Mouse (Mus musculus): ENCODE measurements around the gene Lbx1.

Lbx1 gene

GRCm38 (mm10) chr19:45235766-45236362, at the start of gene Lbx1:
TSS of gene Lbx1 (minus strand) at chr19:45235812.
- no peak for DNase-seq (ENCODE audit: low spot score in 2 of 2)

GRCm38 (mm10) chr19:45283302-45283701, 47.7 kb upstream of the Lbx1 start:
- peak; percentile 21 to 69 for DNase-seq (ENCODE audit: low spot score in 2 of 2)

GRCm38 (mm10) chr19:45276196-45276595, 40.6 kb upstream of the Lbx1 start:
- no peak for DNase-seq (ENCODE audit: low spot score in 2 of 2)

GRCm38 (mm10) chr19:45271986-45272385, 36.4 kb upstream of the Lbx1 start:
- DNase-seq (ENCODE audit: low spot score in 2 of 2): no peak

GRCm38 (mm10) chr19:45262995-45263394, 27.4 kb upstream of the Lbx1 start:
- no peak for DNase-seq (ENCODE audit: low spot score in 2 of 2)

- DNase-seq (ENCODE audit: low spot score in 2 of 2): no peak
Observed at GRCm38 (mm10) chr19:45257414-45258326, 22.1 kb upstream of the Lbx1 start.

GRCm38 (mm10) chr19:45254806-45255205, 19.2 kb upstream of the Lbx1 start:
- no peak for DNase-seq (ENCODE audit: low spot score in 2 of 2)

- no peak for DNase-seq (ENCODE audit: low spot score in 2 of 2)
Observed at GRCm38 (mm10) chr19:45252436-45252835, 16.8 kb upstream of the Lbx1 start.

- no peak for DNase-seq (ENCODE audit: low spot score in 2 of 2)
Observed at GRCm38 (mm10) chr19:45248691-45249090, 13.1 kb upstream of the Lbx1 start.

- DNase-seq (ENCODE audit: low spot score in 2 of 2): peak in 1 of 2 experiments; percentile 54
Observed at GRCm38 (mm10) chr19:45243918-45244700, 8.5 kb upstream of the Lbx1 start.

GRCm38 (mm10) chr19:45243264-45243602, 7.6 kb upstream of the Lbx1 start:
- DNase-seq (ENCODE audit: low spot score in 2 of 2): no peak

GRCm38 (mm10) chr19:45242348-45243263, 7.0 kb upstream of the Lbx1 start:
- no peak for DNase-seq (ENCODE audit: low spot score in 2 of 2)

- no peak for DNase-seq (ENCODE audit: low spot score in 2 of 2)
Observed at GRCm38 (mm10) chr19:45242017-45242347, 6.4 kb upstream of the Lbx1 start.

- no peak for DNase-seq (ENCODE audit: low spot score in 2 of 2)
Observed at GRCm38 (mm10) chr19:45240026-45240425, 4.4 kb upstream of the Lbx1 start.

- DNase-seq (ENCODE audit: low spot score in 2 of 2): no peak
Observed at GRCm38 (mm10) chr19:45239191-45239590, 3.6 kb upstream of the Lbx1 start.

GRCm38 (mm10) chr19:45237665-45238209, 2.1 kb upstream of the Lbx1 start:
- DNase-seq (ENCODE audit: low spot score in 2 of 2): no peak

- DNase-seq (ENCODE audit: low spot score in 2 of 2): no peak
Observed at GRCm38 (mm10) chr19:45237099-45237498, 1.5 kb upstream of the Lbx1 start.

- peak in 1 of 2 experiments; percentile 45 for DNase-seq (ENCODE audit: low spot score in 2 of 2)
Observed at GRCm38 (mm10) chr19:45236363-45236942, 841 bp upstream of the Lbx1 start.

GRCm38 (mm10) chr19:45235331-45235741, 276 bp downstream of the Lbx1 start:
- no peak for DNase-seq (ENCODE audit: low spot score in 2 of 2)

- DNase-seq (ENCODE audit: low spot score in 2 of 2): peak in 1 of 2 experiments; percentile 34
Observed at GRCm38 (mm10) chr19:45234771-45235231, 811 bp downstream of the Lbx1 start.

Data from spleen, postnatal 10 days (tissue).